Mouse (Mus musculus) neural tube, embryonic 13.5 days (tissue): ENCODE measurements at regions not wholly inside any gene's neighbourhood (a gene's known extent, or its start where the extent isn't known, plus 50 kb on each side); places are given as distances from the start of the nearest gene placed in this dataset.

Experiments used
- ATAC-seq: fragments of 200-750 bp; cut with Nextera tagmentation; 2 replicates; pipeline ENCODE4 v1.8.0; 2017; ENCODE audit warnings: low read depth, mild to moderate bottlenecking, moderate TSS enrichment, moderate library complexity
- H3K27ac ChIP-seq: fragments of 300-500 bp; sonication (generic); replicated peaks from 2 replicates; pipeline ENCODE4 v1.5.1; 2015; ENCODE audit warnings: moderate library complexity, mild to moderate bottlenecking, inconsistent platforms
- H3K27me3 ChIP-seq: fragments of 300-500 bp; sonication (generic); 2 replicates; pipeline ENCODE4 v1.6.1; 2015; ENCODE audit warnings: mild to moderate bottlenecking, inconsistent platforms
- H3K36me3 ChIP-seq: fragments of 300-500 bp; sonication (generic); 2 replicates; pipeline ENCODE4 v1.6.1; 2015; ENCODE audit warnings: mild to moderate bottlenecking, inconsistent platforms
- H3K4me1 ChIP-seq: fragments of 300-500 bp; sonication (generic); replicated peaks from 2 replicates; pipeline ENCODE4 v1.6.1; 2015; ENCODE audit warnings: inconsistent platforms
- H3K4me2 ChIP-seq: fragments of 300-500 bp; sonication (generic); 2 replicates; pipeline ENCODE4 v1.6.1; 2015; ENCODE audit warnings: inconsistent platforms, mild to moderate bottlenecking, moderate library complexity
- H3K4me3 ChIP-seq: fragments of 300-500 bp; sonication (generic); 2 replicates; pipeline ENCODE4 v1.5.1; 2015; ENCODE audit warnings: mild to moderate bottlenecking, inconsistent platforms
- H3K9ac ChIP-seq: fragments of 300-500 bp; sonication (generic); 2 replicates; pipeline ENCODE4 v1.6.1; 2015; ENCODE audit warnings: moderate library complexity, mild to moderate bottlenecking, inconsistent platforms
- H3K9me3 ChIP-seq: fragments of 300-500 bp; sonication (generic); 2 replicates; pipeline ENCODE4 v1.6.1; 2016; ENCODE audit warnings: inconsistent platforms
- WGBS: fragments of 180-500 bp; shearing (Covaris S2); methylation state at CpG from one replicate; pipeline ENCODE4 v1.1.7; 2015; 5-methylcytosine and 5-hydroxymethylcytosine counted together

DNA sequence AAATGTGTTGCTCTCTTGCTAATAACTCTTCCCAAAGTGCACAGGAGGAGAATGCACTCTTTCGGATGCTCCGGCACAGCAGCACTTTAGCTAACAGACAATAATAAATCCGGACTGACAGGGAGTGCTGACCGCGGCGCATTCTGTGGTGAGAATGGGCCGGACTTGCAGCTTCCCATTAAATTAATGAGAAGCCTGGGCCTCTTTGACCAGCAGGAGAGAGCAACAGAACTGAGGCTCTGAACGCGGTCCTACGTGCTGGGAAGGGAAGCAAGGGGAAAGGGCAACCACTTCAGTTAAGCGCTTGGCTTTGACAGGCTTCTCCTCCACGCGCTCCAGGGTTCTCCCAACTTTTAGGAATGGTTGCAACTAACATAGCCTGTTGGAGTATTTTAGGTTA is 117.2 kb upstream of the Usp25 start:
- Histone ChIP-seq H3K4me1 (peaks cover 13% of the 10 kb centered on the region), H3K9me3 (no peaks in the 10 kb centered on the region), H3K4me3 (no peak overlapping the region), H3K36me3 (no peaks in the 10 kb centered on the region), H3K9ac (no peak overlapping the region; the same call in 1 of the 2 replicates), H3K27ac (no peak overlapping the region), H3K4me2 (peak overlapping the region; percentile 41), H3K27me3 (no peaks in the 10 kb centered on the region)
- ATAC-seq: peak; percentile 67
- WGBS: 6% methylated on average over 13 of the region's 13 CpGs

- Histone ChIP-seq H3K27me3 (no peaks in the 10 kb centered on the region), H3K36me3 (no peaks in the 10 kb centered on the region), H3K9ac (no peak overlapping the region), H3K27ac (no peak overlapping the region), H3K4me2 (no peak overlapping the region), H3K9me3 (no peaks in the 10 kb centered on the region), H3K4me3 (no peak overlapping the region), H3K4me1 (peaks cover 13% of the 10 kb centered on the region)
- ATAC-seq: no peak
- WGBS: 38% methylated on average over 5 of the region's 5 CpGs
These were observed 117.7 kb upstream of the Usp25 start for GRCm38 (mm10) chr16:76895781-76896180.

GRCm38 (mm10) chr16:76878576-76878975 is 134.9 kb upstream of the Usp25 start:
- WGBS: 94% methylated on average over 2 of the region's 2 CpGs
- Histone ChIP-seq H3K9ac (no peak overlapping the region), H3K4me3 (no peak overlapping the region), H3K36me3 (no peaks in the 10 kb centered on the region), H3K27me3 (no peaks in the 10 kb centered on the region), H3K9me3 (no peaks in the 10 kb centered on the region), H3K4me2 (no peak overlapping the region), H3K4me1 (no peaks in the 10 kb centered on the region), H3K27ac (no peak overlapping the region)
- ATAC-seq: no peak

GRCm38 (mm10) chr16:76875397-76876018 is 138.0 kb upstream of the Usp25 start:
- ATAC-seq: no peak
- Histone ChIP-seq H3K9ac (no peak overlapping the region), H3K27me3 (no peaks in the 10 kb centered on the region), H3K4me2 (no peak overlapping the region), H3K9me3 (no peaks in the 10 kb centered on the region), H3K4me3 (no peak overlapping the region), H3K4me1 (no peaks in the 10 kb centered on the region), H3K36me3 (no peaks in the 10 kb centered on the region), H3K27ac (no peak overlapping the region)
- 89% methylated on average over 3 of the region's 3 CpGs for WGBS

- Histone ChIP-seq H3K36me3 (no peaks in the 10 kb centered on the region), H3K4me3 (no peak overlapping the region), H3K4me2 (peak overlapping the region; percentile 49), H3K9me3 (no peaks in the 10 kb centered on the region), H3K9ac (no peak overlapping the region), H3K27ac (no peak overlapping the region), H3K4me1 (peaks cover 7% of the 10 kb centered on the region), H3K27me3 (no peaks in the 10 kb centered on the region)
- 34% methylated on average over 4 of the region's 4 CpGs for WGBS
- peak; percentile 56 for ATAC-seq
These were observed 147.1 kb upstream of the Usp25 start for GRCm38 (mm10) chr16:76866465-76866802.

- Histone ChIP-seq H3K9me3 (no peaks in the 10 kb centered on the region), H3K4me1 (peaks cover 7% of the 10 kb centered on the region), H3K27ac (no peak overlapping the region), H3K4me3 (peak overlapping the region; percentile 10; the same call in 1 of the 2 replicates), H3K36me3 (no peaks in the 10 kb centered on the region), H3K4me2 (peak overlapping the region; percentile 49), H3K27me3 (no peaks in the 10 kb centered on the region), H3K9ac (peak overlapping the region; percentile 56)
- ATAC-seq: peak; percentile 85
- 11% methylated on average over 7 of the region's 12 CpGs for WGBS
These were observed 147.6 kb upstream of the Usp25 start for GRCm38 (mm10) chr16:76865731-76866464.

DNA sequence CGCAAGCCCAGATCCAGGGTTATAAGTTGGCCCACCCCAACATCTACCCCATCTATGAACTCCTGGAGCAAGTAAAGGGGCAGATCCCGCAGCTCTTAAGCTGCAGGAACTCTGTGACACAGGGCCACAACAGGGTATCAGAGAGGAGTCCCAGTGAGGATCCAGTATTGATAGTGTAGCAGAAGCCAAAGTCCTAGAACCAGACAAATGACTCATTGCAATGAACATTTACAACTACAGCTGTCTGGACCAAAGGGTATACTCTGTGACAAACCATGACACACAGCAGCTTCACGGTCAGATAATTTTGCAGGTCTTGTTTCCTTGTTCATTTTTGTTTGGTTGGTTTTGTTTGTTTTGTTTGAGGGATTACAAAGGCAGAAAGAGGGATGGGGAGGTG is 149.1 kb upstream of the Usp25 start:
- ATAC-seq: no peak
- Histone ChIP-seq H3K9me3 (no peaks in the 10 kb centered on the region), H3K9ac (no peak overlapping the region), H3K36me3 (no peaks in the 10 kb centered on the region), H3K4me1 (peaks cover 7% of the 10 kb centered on the region), H3K4me3 (no peak overlapping the region), H3K27me3 (no peaks in the 10 kb centered on the region), H3K4me2 (no peak overlapping the region), H3K27ac (no peak overlapping the region)
- 92% methylated on average over 3 of the region's 3 CpGs for WGBS

DNA sequence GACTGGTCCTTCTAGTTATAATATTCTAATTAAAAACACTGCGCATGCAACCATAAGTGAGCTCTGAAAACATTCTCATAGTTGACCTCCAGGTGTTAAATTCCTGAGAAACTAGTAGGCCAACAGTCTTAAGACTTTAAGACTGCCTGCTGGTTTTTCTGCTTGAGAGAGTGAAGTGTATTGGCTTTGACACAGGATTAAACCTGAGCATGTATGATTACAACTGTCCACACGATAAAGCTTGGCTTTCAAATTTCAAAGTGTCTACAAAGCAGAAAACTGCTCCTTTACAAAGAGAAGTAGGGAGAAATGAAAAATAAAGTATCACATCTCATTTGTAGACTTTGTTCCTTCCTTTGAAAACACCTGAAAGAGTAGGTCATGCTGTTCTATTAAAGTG is 157.7 kb upstream of the Usp25 start:
- no peaks in the 10 kb centered on the region for H3K9me3 ChIP-seq
- H3K4me3 ChIP-seq: no peak overlapping the region
- 86% methylated on average over 2 of the region's 2 CpGs for WGBS
- no peak for ATAC-seq
- no peak overlapping the region for H3K9ac ChIP-seq
- no peaks in the 10 kb centered on the region for H3K36me3 ChIP-seq
- H3K4me2 ChIP-seq: no peak overlapping the region
- H3K4me1 ChIP-seq: no peaks in the 10 kb centered on the region
- H3K27me3 ChIP-seq: no peaks in the 10 kb centered on the region
- no peak overlapping the region for H3K27ac ChIP-seq

GRCm38 (mm10) chr16:76851396-76851795 is 162.1 kb upstream of the Usp25 start:
- H3K36me3 ChIP-seq: no peaks in the 10 kb centered on the region
- 63% methylated on average over 3 of the region's 3 CpGs for WGBS
- H3K4me2 ChIP-seq: no peak overlapping the region
- H3K4me3 ChIP-seq: no peak overlapping the region
- ATAC-seq: no peak
- H3K9me3 ChIP-seq: no peaks in the 10 kb centered on the region
- no peak overlapping the region for H3K9ac ChIP-seq
- no peaks in the 10 kb centered on the region for H3K4me1 ChIP-seq
- no peaks in the 10 kb centered on the region for H3K27me3 ChIP-seq
- H3K27ac ChIP-seq: no peak overlapping the region

- H3K4me2 ChIP-seq: no peak overlapping the region
- H3K27ac ChIP-seq: no peak overlapping the region
- no peaks in the 10 kb centered on the region for H3K4me1 ChIP-seq
- H3K9ac ChIP-seq: no peak overlapping the region
- no peaks in the 10 kb centered on the region for H3K36me3 ChIP-seq
- WGBS: 90% methylated on average over 4 of the region's 4 CpGs
- no peak for ATAC-seq
- H3K27me3 ChIP-seq: no peaks in the 10 kb centered on the region
- no peaks in the 10 kb centered on the region for H3K9me3 ChIP-seq
- no peak overlapping the region for H3K4me3 ChIP-seq
These were observed 176.1 kb upstream of the Usp25 start for GRCm38 (mm10) chr16:76837450-76837849.

GRCm38 (mm10) chr16:76830371-76830770 is 183.1 kb upstream of the Usp25 start:
- Histone ChIP-seq H3K27ac (no peak overlapping the region), H3K27me3 (no peaks in the 10 kb centered on the region), H3K4me1 (no peaks in the 10 kb centered on the region; the same call in 1 of the 2 replicates), H3K4me3 (no peak overlapping the region), H3K36me3 (no peaks in the 10 kb centered on the region), H3K9ac (no peak overlapping the region), H3K9me3 (0 out of 2 replicates have a peak, but pooled peaks cover 7% of the 10 kb centered on the region), H3K4me2 (no peak overlapping the region)
- no peak for ATAC-seq
- WGBS: 48% methylated on average over 3 of the region's 3 CpGs

GRCm38 (mm10) chr16:76827674-76828441 is 185.6 kb upstream of the Usp25 start:
- H3K4me1 ChIP-seq: no peaks in the 10 kb centered on the region; the same call in 1 of the 2 replicates
- 0 out of 2 replicates have a peak, but pooled peaks cover 7% of the 10 kb centered on the region for H3K9me3 ChIP-seq
- no peaks in the 10 kb centered on the region for H3K36me3 ChIP-seq
- no peak for ATAC-seq
- H3K4me3 ChIP-seq: no peak overlapping the region
- 83% methylated on average over 7 of the region's 7 CpGs for WGBS
- H3K27me3 ChIP-seq: no peaks in the 10 kb centered on the region
- no peak overlapping the region for H3K9ac ChIP-seq
- no peak overlapping the region for H3K4me2 ChIP-seq
- H3K27ac ChIP-seq: no peak overlapping the region
